8 mouse cellular contexts compared by ENCODE assay signal in genomic region chr6:118561745-118562609, GRCm38 (mm10). TPM values are rescaled to one million over a fixed set of nuclear protein-coding genes. Genes with fewer than 3 reads are reported as not detected.
DNase-seq lines count a peak whose midpoint lies in the region; ATAC-seq lines count a peak whose summit lies in the region.

Ankrd26 (minus strand) TSS chr6:118562226.

- peak within 1 kb of the TSS; percentile 63 for H3K27ac ChIP-seq in heart, embryonic 14.5 days (replicated peaks in 1 of 2; ENCODE audit: control insufficient read depth in 1 of 2, insufficient read depth in 1 of 2, low read depth in 2 of 2, low read length in 2 of 2)
- peak within 1 kb of the TSS; percentile 69 for H3K27ac ChIP-seq in liver, embryonic 13.5 days
- peak within 1 kb of the TSS; percentile 75 for H3K27ac ChIP-seq in stomach, embryonic 16.5 days (ENCODE audit: low read length)

- H3K27me3 ChIP-seq in heart, embryonic 14.5 days (ENCODE audit: control insufficient read depth, insufficient read depth, low read length): no peaks in the 10 kb centered on the region
- H3K27me3 ChIP-seq in liver, embryonic 13.5 days: no peaks in the 10 kb centered on the region
- no peaks in the 10 kb centered on the region for H3K27me3 ChIP-seq in stomach, embryonic 16.5 days (ENCODE audit: control insufficient read depth, insufficient read depth, low read length)

- H3K9me3 ChIP-seq in heart, embryonic 14.5 days (ENCODE audit: control insufficient read depth, low read length): no peaks in the 10 kb centered on the region
- H3K9me3 ChIP-seq in liver, embryonic 13.5 days (replicated peaks): no peaks in the 10 kb centered on the region
- H3K9me3 ChIP-seq in stomach, embryonic 16.5 days (replicated peaks; ENCODE audit: control insufficient read depth, low read length): no peaks in the 10 kb centered on the region

- H3K36me3 ChIP-seq in heart, embryonic 14.5 days (ENCODE audit: control insufficient read depth, insufficient read depth, low read length): peaks cover 22% of the 10 kb centered on the region
- peaks cover 22% of the 10 kb centered on the region for H3K36me3 ChIP-seq in liver, embryonic 13.5 days
- no peaks in the 10 kb centered on the region for H3K36me3 ChIP-seq in stomach, embryonic 16.5 days (ENCODE audit: control insufficient read depth, insufficient read depth, low read length)

- peaks cover 2 to 8% of the 10 kb centered on the region in 2 experiments; a peak in 2 of 4 replicates for H3K4me1 ChIP-seq in heart, embryonic 14.5 days (ENCODE audit: control insufficient read depth in 2 of 2, insufficient read depth in 2 of 2, low read length in 2 of 2)
- peaks cover 34% of the 10 kb centered on the region for H3K4me1 ChIP-seq in liver, embryonic 13.5 days (replicated peaks)
- peaks cover 15% of the 10 kb centered on the region for H3K4me1 ChIP-seq in stomach, embryonic 16.5 days (ENCODE audit: control insufficient read depth, insufficient read depth, low read length)

- peak within 1 kb of the TSS; percentile 86 for H3K9ac ChIP-seq in heart, embryonic 14.5 days (ENCODE audit: low read length)
- H3K9ac ChIP-seq in liver, embryonic 13.5 days: peak within 1 kb of the TSS; percentile 81
- H3K9ac ChIP-seq in stomach, embryonic 16.5 days (ENCODE audit: low read length): peak within 1 kb of the TSS; percentile 91

- H3K4me2 ChIP-seq in heart, embryonic 14.5 days (ENCODE audit: low read length): peak within 1 kb of the TSS; percentile 90
- peak within 1 kb of the TSS; percentile 90 for H3K4me2 ChIP-seq in liver, embryonic 13.5 days
- peak within 1 kb of the TSS; percentile 97 for H3K4me2 ChIP-seq in stomach, embryonic 16.5 days (ENCODE audit: low read depth, low read length)

- DNase-seq in c-Kit-negative CD71-positive TER-119-positive erythroid progenitor cells, embryonic 14.5 days (ENCODE audit: low read depth, low spot score): peak; percentile 85
- peak; percentile 85 for DNase-seq in fibroblast of lung, adult 2 months (ENCODE audit: low read depth)
- DNase-seq in kidney, postnatal 14 days: peak; percentile 96
- DNase-seq in liver, embryonic 13.5 days: peak; percentile 93
- DNase-seq in neural tube, embryonic 10.5 days (ENCODE audit: extremely low spot score, low spot score): peak; percentile 93

- ATAC-seq in CD4-positive, CD25-positive, alpha-beta regulatory T cell, adult 4 months: peak; percentile 93
- peak; percentile 91 for ATAC-seq in heart, embryonic 14.5 days (ENCODE audit: insufficient number of reproducible peaks, insufficient read depth, low FRiP score, low read depth)
- peak; percentile 99 for ATAC-seq in liver, embryonic 13.5 days (ENCODE audit: low read depth)
- peak; percentile 98 for ATAC-seq in stomach, embryonic 16.5 days (ENCODE audit: insufficient read depth, low FRiP score)

- WGBS in heart, embryonic 14.5 days: 4% methylated on average over 54 of the region's 54 CpGs
- WGBS in liver, embryonic 13.5 days (ENCODE audit: insufficient replicate concordance): 2% methylated on average over 54 of the region's 54 CpGs
- 3% methylated on average over 54 of the region's 54 CpGs for WGBS in stomach, embryonic 16.5 days

- H3K4me3 ChIP-seq in heart, embryonic 14.5 days (ENCODE audit: control insufficient read depth in 1 of 2, insufficient read depth in 1 of 2, low read depth in 1 of 2, low read length in 2 of 2): peak within 1 kb of the TSS; percentile 65 to 89
- peak within 1 kb of the TSS; percentile 73 for H3K4me3 ChIP-seq in liver, embryonic 13.5 days (replicated peaks)
- H3K4me3 ChIP-seq in stomach, embryonic 16.5 days (replicated peaks; ENCODE audit: low read length): peak within 1 kb of the TSS; percentile 87

RNA-seq across cellular contexts. Expression of gene Ankrd26, which starts in this region (rescaled TPM):
- 10 to 100 TPM; 11.1 to 11.4 TPM for polyA plus RNA-seq in CD4-positive, CD25-positive, alpha-beta regulatory T cell, adult 4 months (2017; shearing (Covaris generic))
- 6.6 and 8.0 TPM in 2 replicates for polyA plus RNA-seq in heart, embryonic 14.5 days (2014; fragmentation: Nextera tagmentation; extraction: Ambion mirVana)
- 8.0 and 9.0 TPM in 2 replicates for polyA plus RNA-seq in liver, embryonic 13.5 days (2015; fragmentation: Nextera tagmentation; extraction: Ambion mirVana)
- 10.4 and 10.8 TPM in 2 replicates for polyA plus RNA-seq in stomach, embryonic 16.5 days (2015; fragmentation: Nextera tagmentation; extraction: Ambion mirVana)

Comparison
In these comparisons a context has a peak if more than half of its experiments do, and no peak if none do; other contexts are left out.
1. Peak in every context shown above with its lines: DNase-seq, ATAC-seq, H3K4me3 ChIP-seq and H3K27ac ChIP-seq.